Mouse (Mus musculus) left cerebral cortex, adult 2 months (tissue): ENCODE measurements around the gene Pfkfb4. TPM values are rescaled to one million over a fixed set of nuclear protein-coding genes. Genes with fewer than 3 reads are reported as not detected.

Experiments used
- DNase-seq, 2 experiments: peaks; one replicate each; pipeline ENCODE4 v3.0.0; 2021 to 2022; ENCODE audit warnings: low spot score in 2 of 2, mixed read lengths in 1 of 2; ENCODE audit errors: extremely low spot score in 1 of 2
- H3K27ac ChIP-seq: fragments of 200-600 bp; 2 replicates; pipeline ENCODE4 v1.8.1; 2022
- H3K4me3 ChIP-seq: fragments of 200-600 bp; 2 replicates; pipeline ENCODE4 v1.8.1; 2022
- CTCF ChIP-seq: fragments of 200-600 bp; IDR thresholded peaks from 2 replicates; pipeline ENCODE4 v1.8.1; 2022; ENCODE audit warnings: antibody characterized with exemption, mild to moderate bottlenecking, moderate library complexity
- intact Hi-C: fragments of 180-260 bp; cut with DNase I; formaldehyde crosslinking; loops from one replicate; pipeline ENCODE4 v1.15.1; 2025
- long read RNA-seq, 2 experiments: library from polyadenylated mRNA; stranded (forward); transcript quantifications; one replicate each; pipeline ENCODE4 v2.0.0; 2021; ENCODE audit warnings: borderline mapping rate in 2 of 2
- total RNA-seq, 2 experiments: library from RNA; stranded (reverse); gene quantifications; 2 replicates each; pipeline ENCODE4 v1.2.3; 2021

Pfkfb4 gene
- 10 to 100 TPM; 15.8 to 17.7 TPM for total RNA-seq
- long read RNA-seq, experiment 1, transcript Pfkfb4-203 (14 exons, 3,488 nt): major isoform, 8 of 18 reads
- long read RNA-seq, experiment 1, partial matches to known transcripts: 1 of 18 reads
- long read RNA-seq, experiment 1, other reads (novel, unspliced or antisense): 9 of 18 reads
- long read RNA-seq, experiment 2, transcript Pfkfb4-203 (14 exons, 3,488 nt): major isoform, 7 of 22 reads
- long read RNA-seq, experiment 2, partial matches to known transcripts: 3 of 22 reads
- long read RNA-seq, experiment 2, other reads (novel, unspliced or antisense): 12 of 22 reads

- Histone ChIP-seq H3K27ac (peak within 1 kb of the TSS; percentile 80), H3K4me3 (peak within 1 kb of the TSS; percentile 60)
- peak; percentile 81 to 91 for DNase-seq
- no peak for TF ChIP-seq CTCF
- intact Hi-C loops: loop anchor here (10.0 kb wide), 1 partner anchor 873 kb away; no protein-coding TSS in a partner anchor
Observed at GRCm38 (mm10) chr9:108991428-108992084, at the start of gene Pfkfb4. Pfkfb4 (plus strand) TSS chr9:108991778.

- TF ChIP-seq CTCF: no peak
- no peak for DNase-seq
- H3K4me3 ChIP-seq: no peak overlapping the region
- intact Hi-C loops: loop anchor here (5.0 kb wide), 1 partner anchor 122 kb away; no protein-coding TSS in a partner anchor
- H3K27ac ChIP-seq: no peak overlapping the region
Observed at GRCm38 (mm10) chr9:108945111-108945510, 46.5 kb upstream of the Pfkfb4 start.

- TF ChIP-seq CTCF: no peak
- Histone ChIP-seq H3K27ac (no peak overlapping the region), H3K4me3 (no peak overlapping the region)
- intact Hi-C loops: loop anchor here (5.0 kb wide), 1 partner anchor 122 kb away; no protein-coding TSS in a partner anchor
- DNase-seq: no peak
Observed at GRCm38 (mm10) chr9:108945608-108946007, 46.0 kb upstream of the Pfkfb4 start.

- Histone ChIP-seq H3K4me3 (no peak overlapping the region), H3K27ac (no peak overlapping the region)
- no peak for DNase-seq
- TF ChIP-seq CTCF: no peak
- intact Hi-C loops: loop anchor here (5.0 kb wide), 1 partner anchor 118 kb away; no protein-coding TSS in a partner anchor
Observed at GRCm38 (mm10) chr9:108949231-108949966, 42.2 kb upstream of the Pfkfb4 start.

- intact Hi-C loops: loop anchor here (5.0 kb wide), 1 partner anchor 117 kb away; no protein-coding TSS in a partner anchor
- DNase-seq: no peak
- Histone ChIP-seq H3K27ac (no peak overlapping the region), H3K4me3 (no peak overlapping the region)
- TF ChIP-seq CTCF: no peak
Observed at GRCm38 (mm10) chr9:108949967-108950728, 41.4 kb upstream of the Pfkfb4 start.

GRCm38 (mm10) chr9:108953081-108953636 is 38.4 kb upstream of the Pfkfb4 start, which contains the start of gene Col7a1:
Col7a1 (plus strand) TSS chr9:108953586.
- H3K27ac ChIP-seq: no peak within 1 kb of the TSS
- intact Hi-C loops: no loop called here
- TF ChIP-seq CTCF: no peak
- no peak within 1 kb of the TSS for H3K4me3 ChIP-seq
- no peak for DNase-seq

- intact Hi-C loops: no loop called here
- Histone ChIP-seq H3K4me3 (no peak overlapping the region), H3K27ac (no peak overlapping the region)
- TF ChIP-seq CTCF: no peak
- no peak for DNase-seq
Observed at GRCm38 (mm10) chr9:108955241-108955640, 36.3 kb upstream of the Pfkfb4 start.

- intact Hi-C loops: no loop called here
- TF ChIP-seq CTCF: no peak
- H3K4me3 ChIP-seq: no peak overlapping the region
- no peak overlapping the region for H3K27ac ChIP-seq
- no peak for DNase-seq
Observed at GRCm38 (mm10) chr9:108955846-108956245, 35.7 kb upstream of the Pfkfb4 start.

- DNase-seq: no peak
- Histone ChIP-seq H3K4me3 (no peak overlapping the region), H3K27ac (no peak overlapping the region)
- TF ChIP-seq CTCF: no peak
- intact Hi-C loops: no loop called here
Observed at GRCm38 (mm10) chr9:108963577-108963976, 28.0 kb upstream of the Pfkfb4 start.

- intact Hi-C loops: no loop called here
- Histone ChIP-seq H3K4me3 (no peak overlapping the region), H3K27ac (no peak overlapping the region)
- DNase-seq: no peak
- TF ChIP-seq CTCF: no peak
Observed at GRCm38 (mm10) chr9:108964338-108964737, 27.2 kb upstream of the Pfkfb4 start.

- intact Hi-C loops: no loop called here
- no peak for TF ChIP-seq CTCF
- no peak overlapping the region for H3K4me3 ChIP-seq
- DNase-seq: no peak
- no peak overlapping the region for H3K27ac ChIP-seq
Observed at GRCm38 (mm10) chr9:108970623-108971022, 21.0 kb upstream of the Pfkfb4 start.
